Mouse (Mus musculus) liver, embryonic 15.5 days (tissue): ENCODE data around the gene Tut7. TPM values are rescaled to one million over a fixed set of nuclear protein-coding genes. Genes with fewer than 3 reads are reported as not detected.
"Not testable (repeated sequence)": the region's sequence is repeated elsewhere in the genome, so short reads cannot be mapped to it uniquely, and the experiment has no call there.

Experiments used
- ATAC-seq: fragments of 200-750 bp; cut with Nextera tagmentation; 2 replicates; pipeline ENCODE4 v1.8.0; 2017; ENCODE audit warnings: moderate number of reproducible peaks, mild to moderate bottlenecking, moderate library complexity; ENCODE audit not compliant: insufficient read depth
- H3K27ac ChIP-seq: fragments of 300-500 bp; sonication (generic); replicated peaks from 2 replicates; pipeline ENCODE4 v1.5.1; 2015; ENCODE audit warnings: mild to moderate bottlenecking, inconsistent platforms
- H3K27me3 ChIP-seq: fragments of 300-500 bp; sonication (generic); 2 replicates; pipeline ENCODE4 v1.6.1; 2015; ENCODE audit warnings: mild to moderate bottlenecking, inconsistent platforms
- H3K36me3 ChIP-seq: fragments of 300-500 bp; sonication (generic); replicated peaks from 2 replicates; pipeline ENCODE4 v1.6.1; 2015; ENCODE audit warnings: moderate library complexity, mild to moderate bottlenecking, inconsistent platforms
- H3K4me1 ChIP-seq: fragments of 300-500 bp; sonication (generic); replicated peaks from 2 replicates; pipeline ENCODE4 v1.6.1; 2015; ENCODE audit warnings: inconsistent platforms
- H3K4me2 ChIP-seq: fragments of 300-500 bp; sonication (generic); 2 replicates; pipeline ENCODE4 v1.6.1; 2015; ENCODE audit warnings: moderate library complexity, mild to moderate bottlenecking, inconsistent platforms
- H3K4me3 ChIP-seq: fragments of 300-500 bp; sonication (generic); replicated peaks from 2 replicates; pipeline ENCODE4 v1.5.1; 2015; ENCODE audit warnings: mild to moderate bottlenecking, inconsistent platforms
- H3K9ac ChIP-seq: fragments of 300-500 bp; sonication (generic); 2 replicates; pipeline ENCODE4 v1.6.1; 2015; ENCODE audit warnings: moderate library complexity, mild to moderate bottlenecking, inconsistent platforms
- H3K9me3 ChIP-seq: fragments of 300-500 bp; sonication (generic); replicated peaks from 2 replicates; pipeline ENCODE4 v1.6.1; 2016; ENCODE audit warnings: inconsistent platforms
- WGBS: fragments of 180-500 bp; shearing (Covaris S2); methylation state at CpG from one replicate; pipeline ENCODE4 v1.1.7; 2015; ENCODE audit warnings: mixed read lengths; ENCODE audit not compliant: insufficient replicate concordance; 5-methylcytosine and 5-hydroxymethylcytosine counted together
- polyA plus RNA-seq: library from polyadenylated mRNA; unstranded; fragments of >200 nt; fragmentation: Nextera tagmentation; extraction: Ambion mirVana; gene quantifications from 2 replicates; pipeline ENCODE4 v1.2.1, GENCODE M21; 2015

Gene Tut7
- polyA plus RNA-seq, 1 experiment from 2014 or later: 57.2 TPM

GRCm38 (mm10) chr13:59735190-59735589 lies 87.8 kb downstream of the Tut7 start:
- Histone ChIP-seq H3K4me2 (0 out of 2 replicates have a peak overlapping the region, but pooled peaks have one; percentile 49), H3K4me1 (peaks cover 88% of the 10 kb centered on the region), H3K4me3 (no peak overlapping the region), H3K9ac (peak overlapping the region; percentile 16; the same call in 1 of the 2 replicates), H3K27me3 (peaks cover 3% of the 10 kb centered on the region; the same call in 1 of the 2 replicates), H3K36me3 (no peaks in the 10 kb centered on the region), H3K27ac (peak overlapping the region; percentile 95), H3K9me3 (no peaks in the 10 kb centered on the region)
- WGBS: 30% methylated on average over 3 of the region's 3 CpGs
- no peak for ATAC-seq

DNA sequence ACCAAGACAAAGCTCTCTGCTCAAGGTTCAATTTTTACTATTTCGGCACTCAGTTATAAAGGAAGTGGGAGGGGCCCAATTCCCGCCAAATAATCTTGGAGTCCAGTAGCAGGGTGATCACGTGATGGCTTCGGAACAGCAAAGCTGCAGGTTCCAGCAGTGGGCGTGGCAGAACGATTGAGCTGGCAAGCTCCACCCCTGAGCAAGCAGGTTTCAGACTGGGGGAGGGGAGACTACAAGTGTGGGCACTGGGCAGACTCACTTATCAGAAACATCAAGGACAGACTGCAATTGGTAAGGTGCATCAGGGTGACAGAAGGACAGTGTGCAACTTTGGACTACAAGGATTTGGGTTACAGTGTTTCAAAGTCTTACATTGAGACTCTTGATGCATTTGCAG lies 88.6 kb downstream of the Tut7 start:
- not testable (repeated sequence) for H3K9me3 ChIP-seq, ATAC-seq, H3K36me3 ChIP-seq, H3K27me3 ChIP-seq, H3K9ac ChIP-seq
- H3K27ac ChIP-seq: peak overlapping the region; percentile 95
- H3K4me1 ChIP-seq: peaks cover 81% of the 10 kb centered on the region
- H3K4me2 ChIP-seq: peak overlapping the region; percentile 49
- WGBS: 12% methylated on average over 6 of the region's 6 CpGs
- peak overlapping the region; percentile 5; the same call in 1 of the 2 replicates for H3K4me3 ChIP-seq

GRCm38 (mm10) chr13:59733936-59734335 lies 89.0 kb downstream of the Tut7 start:
- Histone ChIP-seq H3K9ac (no peak overlapping the region), H3K4me1 (peaks cover 81% of the 10 kb centered on the region), H3K27ac (peak overlapping the region; percentile 56; the same call in 1 of the 2 replicates), H3K36me3 (no peaks in the 10 kb centered on the region), H3K27me3 (peaks cover 10% of the 10 kb centered on the region; the same call in 1 of the 2 replicates), H3K4me3 (no peak overlapping the region), H3K9me3 (no peaks in the 10 kb centered on the region), H3K4me2 (peak overlapping the region; percentile 49)
- no peak for ATAC-seq
- WGBS: 55% methylated on average over 4 of the region's 4 CpGs

DNA sequence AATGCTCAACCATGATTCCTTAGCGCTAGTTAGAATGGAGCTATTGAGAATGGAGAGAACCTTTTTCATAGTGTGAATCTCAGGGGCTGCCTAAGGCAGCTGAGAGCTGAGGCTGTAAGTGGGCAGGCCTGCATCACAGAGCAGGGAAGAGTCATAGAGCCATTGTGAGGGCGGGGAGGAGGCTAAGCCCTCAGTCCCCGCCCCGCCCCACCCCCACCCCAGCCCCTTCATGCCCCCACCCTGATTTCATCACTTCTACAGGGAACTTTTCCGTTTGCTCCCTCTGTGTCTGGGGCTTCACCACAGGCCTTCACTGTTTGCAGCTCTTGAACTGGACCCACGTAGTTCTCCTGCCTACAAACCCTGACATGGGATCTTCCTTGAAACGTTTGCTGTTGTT lies 91.3 kb downstream of the Tut7 start, which contains the start of gene Spata31d1d:
Gene Spata31d1d (minus strand): TSS at position 101 of the 400 bp plus-strand sequence.
- no peaks in the 10 kb centered on the region for H3K9me3 ChIP-seq
- H3K36me3 ChIP-seq: no peaks in the 10 kb centered on the region
- no peak within 1 kb of the TSS for H3K4me2 ChIP-seq
- H3K4me1 ChIP-seq: peaks cover 72% of the 10 kb centered on the region
- no peak within 1 kb of the TSS for H3K4me3 ChIP-seq
- H3K27me3 ChIP-seq: peaks cover 27% of the 10 kb centered on the region
- H3K9ac ChIP-seq: no peak within 1 kb of the TSS
- WGBS: 41% methylated on average over 7 of the region's 7 CpGs
- ATAC-seq: no peak
- H3K27ac ChIP-seq: peak within 1 kb of the TSS; percentile 19; the same call in 1 of the 2 replicates

GRCm38 (mm10) chr13:59728378-59729093 lies 94.4 kb downstream of the Tut7 start:
- H3K36me3 ChIP-seq: no peaks in the 10 kb centered on the region
- peaks cover 55% of the 10 kb centered on the region for H3K4me1 ChIP-seq
- H3K27ac ChIP-seq: peak overlapping the region; percentile 48; the same call in 1 of the 2 replicates
- WGBS: 14% methylated on average over 7 of the region's 7 CpGs
- no peaks in the 10 kb centered on the region for H3K9me3 ChIP-seq
- H3K4me3 ChIP-seq: no peak overlapping the region
- peak; percentile 75 for ATAC-seq
- H3K9ac ChIP-seq: no peak overlapping the region
- peaks cover 52% of the 10 kb centered on the region for H3K27me3 ChIP-seq
- peak overlapping the region; percentile 30; the same call in 1 of the 2 replicates for H3K4me2 ChIP-seq

DNA sequence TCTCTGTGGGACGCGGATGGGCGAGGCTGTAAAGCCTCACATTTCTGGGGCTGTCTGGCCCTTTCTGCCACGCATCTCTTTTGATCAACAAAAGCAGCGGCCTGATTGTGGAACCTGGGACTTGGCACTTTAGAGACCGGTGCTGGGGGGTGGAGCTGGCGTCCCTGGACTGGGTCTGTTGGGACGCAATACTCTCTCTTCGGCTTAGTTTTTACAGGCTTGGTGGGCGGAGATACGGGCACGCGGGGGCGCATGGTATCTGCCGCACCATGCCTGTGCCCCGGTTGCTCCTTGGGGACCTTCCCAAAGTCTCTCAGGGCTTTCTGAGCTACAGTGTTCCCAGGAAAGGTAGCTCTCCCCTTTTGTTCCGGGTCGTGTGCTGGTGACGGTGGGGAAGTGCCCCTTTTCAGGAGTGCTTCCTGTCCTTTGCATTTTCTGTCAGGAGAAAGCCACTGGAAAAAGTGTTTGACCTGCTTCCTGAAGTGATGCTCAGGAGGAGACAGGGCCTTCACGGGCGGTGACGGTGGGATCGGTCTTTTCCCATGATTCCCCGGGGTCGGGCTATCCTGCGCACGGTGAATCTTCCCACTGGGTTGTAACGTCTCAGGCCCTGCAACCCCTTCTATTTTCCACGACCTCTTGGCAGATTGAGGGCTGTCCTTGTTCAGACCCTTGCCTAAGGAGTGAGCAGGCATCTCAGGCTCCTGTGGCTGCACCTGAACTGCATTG lies 96.6 kb downstream of the Tut7 start:
- Histone ChIP-seq H3K4me1 (peaks cover 52% of the 10 kb centered on the region), H3K27ac (no peak overlapping the region), H3K9ac (no peak overlapping the region), H3K9me3 (no peaks in the 10 kb centered on the region), H3K4me3 (no peak overlapping the region; the same call in 1 of the 2 replicates), H3K36me3 (no peaks in the 10 kb centered on the region), H3K27me3 (peaks cover 52% of the 10 kb centered on the region), H3K4me2 (peak overlapping the region; percentile 32)
- no peak for ATAC-seq
- WGBS: 21% methylated on average over 29 of the region's 29 CpGs

DNA sequence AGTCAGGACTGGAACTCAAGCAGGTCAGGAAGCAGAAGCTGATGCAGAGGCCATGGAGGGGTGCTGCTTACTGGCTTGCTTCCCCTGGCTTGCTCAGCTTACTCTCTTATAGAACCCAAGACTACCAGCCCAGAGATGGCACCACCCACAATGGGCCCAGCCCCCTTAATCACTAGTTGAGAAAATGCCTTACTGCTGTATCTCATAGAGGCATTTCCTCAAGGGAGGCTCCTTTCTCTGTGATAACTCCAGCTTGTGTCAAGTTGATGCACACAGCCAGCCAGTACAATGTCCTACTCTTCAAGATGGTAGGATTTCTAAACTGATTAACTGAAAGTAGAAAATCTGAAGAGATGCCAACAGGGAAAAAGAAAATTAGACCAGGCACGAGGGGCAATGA lies 100.9 kb downstream of the Tut7 start:
- ATAC-seq: peak; percentile 43; the same call in 1 of the 2 replicates
- H3K27me3 ChIP-seq: peaks cover 29% of the 10 kb centered on the region
- peaks cover 39% of the 10 kb centered on the region for H3K4me1 ChIP-seq
- H3K9me3 ChIP-seq, H3K36me3 ChIP-seq, H3K27ac ChIP-seq, H3K4me2 ChIP-seq, H3K4me3 ChIP-seq, H3K9ac ChIP-seq: not testable (repeated sequence)
- 41% methylated on average over 1 of the region's 1 CpGs for WGBS

Other genes starting within 250 kb of the Tut7 start
- gene Agtpbp1, start 237.9 kb downstream of the Tut7 start, polyA plus RNA-seq: 6.7 and 7.5 TPM in 2 replicates
- gene Naa35, start 237.9 kb downstream of the Tut7 start, polyA plus RNA-seq: 23.8 and 26.5 TPM in 2 replicates
- gene Golm1, start 147.3 kb downstream of the Tut7 start, polyA plus RNA-seq: 39.8 and 41.9 TPM in 2 replicates
- not detected in 2 replicates for gene 4921517D22Rik, start 129.0 kb downstream of the Tut7 start, polyA plus RNA-seq
- not detected in 2 replicates for gene Spata31d1a, start 112.8 kb downstream of the Tut7 start, polyA plus RNA-seq
- 0.02 TPM in 1 of 2 replicates, not detected in the other for gene Spata31d1b, start 110.9 kb downstream of the Tut7 start, polyA plus RNA-seq
- not detected in 2 replicates for gene Spata31d1d, start 91.4 kb downstream of the Tut7 start, polyA plus RNA-seq
- not detected in 2 replicates for gene 1700014D04Rik, start 76.4 kb downstream of the Tut7 start, polyA plus RNA-seq
- gene Isca1, start 53.3 kb downstream of the Tut7 start, polyA plus RNA-seq: 231 and 236 TPM in 2 replicates
- gene Gm49354, start 40.9 kb downstream of the Tut7 start, polyA plus RNA-seq: not detected in 2 replicates